Mouse (Mus musculus): ENCODE results near the gene Bcl9l. TPM values are rescaled to one million over a fixed set of nuclear protein-coding genes. Genes with fewer than 3 reads are reported as not detected.
A peak's percentile ranks its signal among the peaks of the same experiment; 100 is the strongest.

Gene Bcl9l
- polyA plus RNA-seq, 1 experiment from 2014 or later, result 2.0 TPM

- no peak for DNase-seq
- no peak overlapping the region for H3K4me2 ChIP-seq (ENCODE audit: low read depth, low read length)
- H3K9ac ChIP-seq (replicated peaks), result no peak overlapping the region
- H3K9me3 ChIP-seq (ENCODE audit: low read length), result no peaks in the 10 kb centered on the region
- TF ChIP-seq CTCF (IDR thresholded peaks at IDR 0.05; ENCODE audit: low read depth), result no peak
- no peak for TF ChIP-seq EP300 (IDR thresholded peaks at IDR 0.05; ENCODE audit: low read depth)
- H3K4me1 ChIP-seq (ENCODE audit: insufficient read depth), result peaks cover 14% of the 10 kb centered on the region
- H3K27ac ChIP-seq (ENCODE audit: low read depth), result no peak overlapping the region
- H3K27me3 ChIP-seq (ENCODE audit: insufficient read depth, low read length), result no peaks in the 10 kb centered on the region
- H3K36me3 ChIP-seq (replicated peaks; ENCODE audit: insufficient read depth, low read length), result no peaks in the 10 kb centered on the region
- no peak overlapping the region for H3K4me3 ChIP-seq (ENCODE audit: low read depth, low read length)
- WGBS (ENCODE audit: insufficient replicate concordance), result 39% methylated on average over 4 of the region's 4 CpGs
- ATAC-seq, result no peak
Observed at GRCm38 (mm10) chr9:44542364-44542763, 59.7 kb downstream of the Bcl9l start.

DNA sequence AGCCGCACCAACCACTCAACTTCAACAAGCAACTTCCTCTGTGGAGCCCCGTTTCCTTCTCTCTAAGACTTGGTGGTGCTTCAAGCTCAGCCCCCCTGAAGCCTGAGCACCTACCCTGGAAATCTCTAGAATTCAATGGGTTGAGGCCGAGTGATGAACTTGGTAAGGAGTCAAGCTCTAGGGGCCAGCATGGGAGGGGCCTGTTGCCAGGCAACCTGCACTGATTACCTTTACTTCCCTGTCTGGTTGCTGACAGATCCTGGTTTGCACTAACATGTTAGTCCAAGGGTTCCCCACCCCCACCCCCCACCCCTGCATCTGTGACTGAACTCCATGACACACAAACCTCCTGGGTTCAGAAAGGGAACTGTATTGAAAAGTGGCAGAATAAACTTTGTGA is 62.4 kb downstream of the Bcl9l start:
- Histone ChIP-seq H3K4me1 (ENCODE audit: insufficient read depth) (0 out of 2 replicates have a peak, but pooled peaks cover 3% of the 10 kb centered on the region), H3K27me3 (ENCODE audit: insufficient read depth, low read length) (no peaks in the 10 kb centered on the region), H3K9me3 (ENCODE audit: low read length) (no peaks in the 10 kb centered on the region), H3K9ac (replicated peaks) (no peak overlapping the region), H3K36me3 (replicated peaks; ENCODE audit: insufficient read depth, low read length) (no peaks in the 10 kb centered on the region), H3K4me3 (ENCODE audit: low read depth, low read length) (no peak overlapping the region), H3K4me2 (ENCODE audit: low read depth, low read length) (no peak overlapping the region), H3K27ac (ENCODE audit: low read depth) (no peak overlapping the region)
- TF ChIP-seq CTCF (IDR thresholded peaks at IDR 0.05; ENCODE audit: low read depth) (no peak), EP300 (IDR thresholded peaks at IDR 0.05; ENCODE audit: low read depth) (no peak)
- DNase-seq (no peak), ATAC-seq (no peak)
- 48% methylated on average over 3 of the region's 3 CpGs for WGBS (ENCODE audit: insufficient replicate concordance)

- H3K4me3 ChIP-seq (ENCODE audit: low read depth, low read length), result no peak overlapping the region
- H3K27ac ChIP-seq (ENCODE audit: low read depth), result no peak overlapping the region
- 75% methylated on average over 8 of the region's 8 CpGs for WGBS (ENCODE audit: insufficient replicate concordance)
- TF ChIP-seq CTCF (IDR thresholded peaks at IDR 0.05; ENCODE audit: low read depth), result no peak
- no peak for TF ChIP-seq EP300 (IDR thresholded peaks at IDR 0.05; ENCODE audit: low read depth)
- no peaks in the 10 kb centered on the region for H3K27me3 ChIP-seq (ENCODE audit: insufficient read depth, low read length)
- H3K4me2 ChIP-seq (ENCODE audit: low read depth, low read length), result no peak overlapping the region
- DNase-seq, result no peak
- ATAC-seq, result no peak
- H3K4me1 ChIP-seq (ENCODE audit: insufficient read depth), result 0 out of 2 replicates have a peak, but pooled peaks cover 8% of the 10 kb centered on the region
- H3K9ac ChIP-seq (replicated peaks), result no peak overlapping the region
- H3K36me3 ChIP-seq (replicated peaks; ENCODE audit: insufficient read depth, low read length), result no peaks in the 10 kb centered on the region
- H3K9me3 ChIP-seq (ENCODE audit: low read length), result no peaks in the 10 kb centered on the region
Observed at GRCm38 (mm10) chr9:44548412-44549152, 66.0 kb downstream of the Bcl9l start.

- Histone ChIP-seq H3K4me1 (ENCODE audit: insufficient read depth) (0 out of 2 replicates have a peak, but pooled peaks cover 5% of the 10 kb centered on the region), H3K27me3 (ENCODE audit: insufficient read depth, low read length) (no peaks in the 10 kb centered on the region), H3K9ac (replicated peaks) (no peak overlapping the region), H3K27ac (ENCODE audit: low read depth) (peak overlapping the region; percentile 26; the same call in 1 of the 2 replicates), H3K4me2 (ENCODE audit: low read depth, low read length) (no peak overlapping the region), H3K36me3 (replicated peaks; ENCODE audit: insufficient read depth, low read length) (no peaks in the 10 kb centered on the region), H3K4me3 (ENCODE audit: low read depth, low read length) (no peak overlapping the region), H3K9me3 (ENCODE audit: low read length) (no peaks in the 10 kb centered on the region)
- 45% methylated on average over 10 of the region's 10 CpGs for WGBS (ENCODE audit: insufficient replicate concordance)
- ATAC-seq (no peak), DNase-seq (no peak)
- no peak for TF ChIP-seq CTCF (IDR thresholded peaks at IDR 0.05; ENCODE audit: low read depth)
- no peak for TF ChIP-seq EP300 (IDR thresholded peaks at IDR 0.05; ENCODE audit: low read depth)
Observed at GRCm38 (mm10) chr9:44551138-44551537, 68.5 kb downstream of the Bcl9l start.

DNA sequence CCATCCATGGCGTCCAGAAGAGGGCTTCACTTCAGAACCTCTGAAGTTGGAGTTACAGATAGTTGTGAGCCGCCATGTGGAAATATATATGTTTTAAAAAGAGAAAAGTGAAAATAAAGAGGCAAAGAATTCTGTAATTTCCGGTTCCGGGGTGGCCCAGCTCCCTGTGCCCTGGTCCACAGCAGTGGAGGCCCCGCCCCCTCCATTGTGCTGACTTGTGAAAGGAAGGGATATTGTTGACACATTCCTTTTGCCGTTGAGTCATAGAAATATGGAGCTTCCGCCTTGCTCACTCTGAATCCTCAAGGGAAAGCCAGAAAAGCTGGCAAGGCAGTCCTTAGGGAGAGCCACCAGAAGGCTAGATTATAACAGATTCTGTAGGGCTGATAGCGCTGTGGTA is 69.5 kb downstream of the Bcl9l start:
- H3K9me3 ChIP-seq (ENCODE audit: low read length), result no peaks in the 10 kb centered on the region
- H3K4me2 ChIP-seq (ENCODE audit: low read depth, low read length), result no peak overlapping the region
- peak; percentile 49 for DNase-seq
- no peak for TF ChIP-seq EP300 (IDR thresholded peaks at IDR 0.05; ENCODE audit: low read depth)
- no peak for TF ChIP-seq CTCF (IDR thresholded peaks at IDR 0.05; ENCODE audit: low read depth)
- H3K27me3 ChIP-seq (ENCODE audit: insufficient read depth, low read length), result no peaks in the 10 kb centered on the region
- H3K4me3 ChIP-seq (ENCODE audit: low read depth, low read length), result no peak overlapping the region
- no peak overlapping the region for H3K9ac ChIP-seq (replicated peaks)
- 0 out of 2 replicates have a peak, but pooled peaks cover 5% of the 10 kb centered on the region for H3K4me1 ChIP-seq (ENCODE audit: insufficient read depth)
- H3K27ac ChIP-seq (ENCODE audit: low read depth), result no peak overlapping the region; the same call in 1 of the 2 replicates
- H3K36me3 ChIP-seq (replicated peaks; ENCODE audit: insufficient read depth, low read length), result no peaks in the 10 kb centered on the region
- ATAC-seq, result peak; percentile 55; the same call in 1 of the 2 replicates
- WGBS (ENCODE audit: insufficient replicate concordance), result 75% methylated on average over 8 of the region's 8 CpGs

Other genes starting within 250 kb of the Bcl9l start
- 3.1 and 4.0 TPM in 2 replicates for gene Cbl, start 248.8 kb upstream of the Bcl9l start, polyA plus RNA-seq (2015; fragmentation: Nextera tagmentation; extraction: Ambion mirVana)
- gene Ccdc153, start 242.1 kb upstream of the Bcl9l start, polyA plus RNA-seq (2015; fragmentation: Nextera tagmentation; extraction: Ambion mirVana), result not detected in 2 replicates
- 0.08 TPM in 1 of 2 replicates, not detected in the other for gene Pdzd3, start 231.4 kb upstream of the Bcl9l start, polyA plus RNA-seq (2015; fragmentation: Nextera tagmentation; extraction: Ambion mirVana)
- gene Nlrx1, start 214.2 kb upstream of the Bcl9l start, polyA plus RNA-seq (2015; fragmentation: Nextera tagmentation; extraction: Ambion mirVana), result 4.6 and 5.6 TPM in 2 replicates
- gene Abcg4, start 194.2 kb upstream of the Bcl9l start, polyA plus RNA-seq (2015; fragmentation: Nextera tagmentation; extraction: Ambion mirVana), result 4.2 TPM in 2 replicates
- 4.5 and 6.3 TPM in 2 replicates for gene Hinfp, start 177.2 kb upstream of the Bcl9l start, polyA plus RNA-seq (2015; fragmentation: Nextera tagmentation; extraction: Ambion mirVana)
- gene C2cd2l, start 162.5 kb upstream of the Bcl9l start, polyA plus RNA-seq (2015; fragmentation: Nextera tagmentation; extraction: Ambion mirVana), result 10.1 and 11.4 TPM in 2 replicates
- 19.0 and 19.4 TPM in 2 replicates for gene Dpagt1, start 156.8 kb upstream of the Bcl9l start, polyA plus RNA-seq (2015; fragmentation: Nextera tagmentation; extraction: Ambion mirVana)
- 152 and 164 TPM in 2 replicates for gene H2afx, start 148.1 kb upstream of the Bcl9l start, polyA plus RNA-seq (2015; fragmentation: Nextera tagmentation; extraction: Ambion mirVana)
- gene Hmbs, start 138.6 kb upstream of the Bcl9l start, polyA plus RNA-seq (2015; fragmentation: Nextera tagmentation; extraction: Ambion mirVana), result 517 and 539 TPM in 2 replicates
- gene Vps11, start 121.2 kb upstream of the Bcl9l start, polyA plus RNA-seq (2015; fragmentation: Nextera tagmentation; extraction: Ambion mirVana), result 12.1 and 13.3 TPM in 2 replicates
- 5.2 and 6.6 TPM in 2 replicates for gene Hyou1, start 103.3 kb upstream of the Bcl9l start, polyA plus RNA-seq (2015; fragmentation: Nextera tagmentation; extraction: Ambion mirVana)
- gene Slc37a4, start 86.0 kb upstream of the Bcl9l start, polyA plus RNA-seq (2015; fragmentation: Nextera tagmentation; extraction: Ambion mirVana), result 178 and 188 TPM in 2 replicates
- gene Rps25, start 75.7 kb upstream of the Bcl9l start, polyA plus RNA-seq (2015; fragmentation: Nextera tagmentation; extraction: Ambion mirVana), result 1,409 and 1,489 TPM in 2 replicates
- gene Trappc4, start 75.2 kb upstream of the Bcl9l start, polyA plus RNA-seq (2015; fragmentation: Nextera tagmentation; extraction: Ambion mirVana), result 48.0 and 50.4 TPM in 2 replicates
- gene Ccdc84, start 64.3 kb upstream of the Bcl9l start, polyA plus RNA-seq (2015; fragmentation: Nextera tagmentation; extraction: Ambion mirVana), result 11.8 and 12.5 TPM in 2 replicates
- gene Foxr1, start 41.7 kb upstream of the Bcl9l start, polyA plus RNA-seq (2015; fragmentation: Nextera tagmentation; extraction: Ambion mirVana), result not detected in 2 replicates
- gene Upk2, start 27.8 kb upstream of the Bcl9l start, polyA plus RNA-seq (2015; fragmentation: Nextera tagmentation; extraction: Ambion mirVana), result not detected in 2 replicates
- 0.32 and 0.55 TPM in 2 replicates for gene Cxcr5, start 79.1 kb downstream of the Bcl9l start, polyA plus RNA-seq (2015; fragmentation: Nextera tagmentation; extraction: Ambion mirVana)
- gene Ddx6, start 122.1 kb downstream of the Bcl9l start, polyA plus RNA-seq (2015; fragmentation: Nextera tagmentation; extraction: Ambion mirVana), result 5.3 and 6.3 TPM in 2 replicates
- 0.94 and 1.4 TPM in 2 replicates for gene Treh, start 190.4 kb downstream of the Bcl9l start, polyA plus RNA-seq (2015; fragmentation: Nextera tagmentation; extraction: Ambion mirVana)